Mouse (Mus musculus): ENCODE results near the gene Coq7. TPM values are rescaled to one million over a fixed set of nuclear protein-coding genes. Genes with fewer than 3 reads are reported as not detected.

Gene Coq7
- polyA plus RNA-seq, 2 experiments = 34.1 to 56.2 TPM

- DNase-seq (ENCODE audit: low read depth in 3 of 3, low spot score in 3 of 3) = no peak
- WGBS (ENCODE audit: insufficient replicate concordance) = 62% methylated on average over 6 of the region's 6 CpGs
- Histone ChIP-seq H3K36me3 (replicated peaks; ENCODE audit: control insufficient read depth, insufficient read depth, low read depth) (no peaks in the 10 kb centered on the region), H3K4me2 (ENCODE audit: low read depth) (no peak overlapping the region), H3K27ac (no peak overlapping the region), H3K4me3 (ENCODE audit: insufficient read depth in 1 of 2, low read depth in 2 of 2, low read length in 2 of 2) (no peak overlapping the region), H3K4me1 (replicated peaks; ENCODE audit: control insufficient read depth in 2 of 2, insufficient read depth in 2 of 2, low read length in 1 of 2) (no peaks in the 10 kb centered on the region), H3K9me3 (ENCODE audit: control insufficient read depth, low read length) (no peaks in the 10 kb centered on the region), H3K9ac (replicated peaks) (no peak overlapping the region), H3K27me3 (ENCODE audit: control insufficient read depth, insufficient read depth, low read length) (no peaks in the 10 kb centered on the region)
- TF ChIP-seq CTCF (IDR thresholded peaks at IDR 0.05; ENCODE audit: low read depth) = no peak
- no peak for TF ChIP-seq EP300 (IDR thresholded peaks at IDR 0.05; ENCODE audit: low read depth)
- no peak for ATAC-seq (ENCODE audit: insufficient read depth)
Measured at GRCm38 (mm10) chr7:118569121-118569543, 36.0 kb upstream of the Coq7 start.

- H3K27ac ChIP-seq = no peak overlapping the region
- DNase-seq (ENCODE audit: low read depth in 3 of 3, low spot score in 3 of 3) (no peak), ATAC-seq (ENCODE audit: insufficient read depth) (no peak)
- H3K9ac ChIP-seq (replicated peaks) = no peak overlapping the region
- TF ChIP-seq CTCF (IDR thresholded peaks at IDR 0.05; ENCODE audit: low read depth) (no peak), EP300 (IDR thresholded peaks at IDR 0.05; ENCODE audit: low read depth) (no peak)
- H3K36me3 ChIP-seq (replicated peaks; ENCODE audit: control insufficient read depth, insufficient read depth, low read depth) = no peaks in the 10 kb centered on the region
- no peak overlapping the region for H3K4me3 ChIP-seq (ENCODE audit: insufficient read depth in 1 of 2, low read depth in 2 of 2, low read length in 2 of 2)
- no peaks in the 10 kb centered on the region for H3K9me3 ChIP-seq (ENCODE audit: control insufficient read depth, low read length)
- H3K4me1 ChIP-seq (replicated peaks; ENCODE audit: control insufficient read depth in 2 of 2, insufficient read depth in 2 of 2, low read length in 1 of 2) = no peaks in the 10 kb centered on the region
- no peaks in the 10 kb centered on the region for H3K27me3 ChIP-seq (ENCODE audit: control insufficient read depth, insufficient read depth, low read length)
- WGBS (ENCODE audit: insufficient replicate concordance) = 64% methylated on average over 2 of the region's 2 CpGs
- no peak overlapping the region for H3K4me2 ChIP-seq (ENCODE audit: low read depth)
Measured at GRCm38 (mm10) chr7:118554290-118554689, 21.1 kb upstream of the Coq7 start.

- Histone ChIP-seq H3K9ac (replicated peaks) (no peak overlapping the region), H3K4me1 (replicated peaks; ENCODE audit: control insufficient read depth in 2 of 2, insufficient read depth in 2 of 2, low read length in 1 of 2) (no peaks in the 10 kb centered on the region), H3K4me2 (ENCODE audit: low read depth) (no peak overlapping the region), H3K27me3 (ENCODE audit: control insufficient read depth, insufficient read depth, low read length) (no peaks in the 10 kb centered on the region), H3K9me3 (ENCODE audit: control insufficient read depth, low read length) (no peaks in the 10 kb centered on the region), H3K4me3 (ENCODE audit: insufficient read depth in 1 of 2, low read depth in 2 of 2, low read length in 2 of 2) (no peak overlapping the region), H3K27ac (no peak overlapping the region), H3K36me3 (replicated peaks; ENCODE audit: control insufficient read depth, insufficient read depth, low read depth) (no peaks in the 10 kb centered on the region)
- ATAC-seq (ENCODE audit: insufficient read depth) (no peak), DNase-seq (ENCODE audit: low read depth in 3 of 3, low spot score in 3 of 3) (no peak)
- TF ChIP-seq CTCF (IDR thresholded peaks at IDR 0.05; ENCODE audit: low read depth) (no peak), EP300 (IDR thresholded peaks at IDR 0.05; ENCODE audit: low read depth) (no peak)
- WGBS (ENCODE audit: insufficient replicate concordance) = 60% methylated on average over 4 of the region's 4 CpGs
Measured at GRCm38 (mm10) chr7:118553881-118554280, 20.7 kb upstream of the Coq7 start.

- Histone ChIP-seq H3K4me2 (ENCODE audit: low read depth) (no peak overlapping the region), H3K27ac (no peak overlapping the region), H3K4me1 (replicated peaks; ENCODE audit: control insufficient read depth in 2 of 2, insufficient read depth in 2 of 2, low read length in 1 of 2) (no peaks in the 10 kb centered on the region), H3K27me3 (ENCODE audit: control insufficient read depth, insufficient read depth, low read length) (no peaks in the 10 kb centered on the region), H3K36me3 (replicated peaks; ENCODE audit: control insufficient read depth, insufficient read depth, low read depth) (no peaks in the 10 kb centered on the region), H3K4me3 (ENCODE audit: insufficient read depth in 1 of 2, low read depth in 2 of 2, low read length in 2 of 2) (no peak overlapping the region), H3K9me3 (ENCODE audit: control insufficient read depth, low read length) (no peaks in the 10 kb centered on the region), H3K9ac (replicated peaks) (no peak overlapping the region)
- ATAC-seq (ENCODE audit: insufficient read depth) (no peak), DNase-seq (ENCODE audit: low read depth in 3 of 3, low spot score in 3 of 3) (no peak)
- 66% methylated on average over 10 of the region's 10 CpGs for WGBS (ENCODE audit: insufficient replicate concordance)
- TF ChIP-seq EP300 (IDR thresholded peaks at IDR 0.05; ENCODE audit: low read depth) = no peak
- no peak for TF ChIP-seq CTCF (IDR thresholded peaks at IDR 0.05; ENCODE audit: low read depth)
Measured at GRCm38 (mm10) chr7:118547451-118547850, 14.3 kb upstream of the Coq7 start.

GRCm38 (mm10) chr7:118544128-118544527 is 11.0 kb upstream of the Coq7 start:
- Histone ChIP-seq H3K4me3 (ENCODE audit: insufficient read depth in 1 of 2, low read depth in 2 of 2, low read length in 2 of 2) (no peak overlapping the region), H3K4me2 (ENCODE audit: low read depth) (no peak overlapping the region), H3K27ac (no peak overlapping the region), H3K4me1 (replicated peaks; ENCODE audit: control insufficient read depth in 2 of 2, insufficient read depth in 2 of 2, low read length in 1 of 2) (no peaks in the 10 kb centered on the region), H3K9me3 (ENCODE audit: control insufficient read depth, low read length) (no peaks in the 10 kb centered on the region), H3K9ac (replicated peaks) (no peak overlapping the region), H3K27me3 (ENCODE audit: control insufficient read depth, insufficient read depth, low read length) (no peaks in the 10 kb centered on the region), H3K36me3 (replicated peaks; ENCODE audit: control insufficient read depth, insufficient read depth, low read depth) (no peaks in the 10 kb centered on the region)
- no peak for DNase-seq (ENCODE audit: low read depth in 3 of 3, low spot score in 3 of 3)
- 74% methylated on average over 4 of the region's 4 CpGs for WGBS (ENCODE audit: insufficient replicate concordance)
- no peak for TF ChIP-seq EP300 (IDR thresholded peaks at IDR 0.05; ENCODE audit: low read depth)
- TF ChIP-seq CTCF (IDR thresholded peaks at IDR 0.05; ENCODE audit: low read depth) = no peak
- ATAC-seq (ENCODE audit: insufficient read depth) = no peak

All from liver, embryonic 14.5 days (tissue).